Mouse (Mus musculus) common myeloid progenitor, adult 5-6 weeks (primary cell): ENCODE measurements around the gene 3110082I17Rik. TPM values are rescaled to one million over a fixed set of nuclear protein-coding genes. Genes with fewer than 3 reads are reported as not detected.

Experiments used
- ATAC-seq: replicated peaks from 2 replicates; pipeline ENCODE4 v1.8.0; 2016; ENCODE audit warnings: low read depth, mild to moderate bottlenecking, moderate TSS enrichment, inconsistent platforms; ENCODE audit not compliant: poor library complexity, severe bottlenecking
- total RNA-seq: library from RNA; stranded (forward); fragments of 200-1000, 187-1606 nt; gene quantifications from 2 replicates; pipeline ENCODE4 v1.2.3, GENCODE M21; 2017

The 3110082I17Rik gene
- total RNA-seq, 1 experiment from 2014 or later = 55.0 TPM

DNA sequence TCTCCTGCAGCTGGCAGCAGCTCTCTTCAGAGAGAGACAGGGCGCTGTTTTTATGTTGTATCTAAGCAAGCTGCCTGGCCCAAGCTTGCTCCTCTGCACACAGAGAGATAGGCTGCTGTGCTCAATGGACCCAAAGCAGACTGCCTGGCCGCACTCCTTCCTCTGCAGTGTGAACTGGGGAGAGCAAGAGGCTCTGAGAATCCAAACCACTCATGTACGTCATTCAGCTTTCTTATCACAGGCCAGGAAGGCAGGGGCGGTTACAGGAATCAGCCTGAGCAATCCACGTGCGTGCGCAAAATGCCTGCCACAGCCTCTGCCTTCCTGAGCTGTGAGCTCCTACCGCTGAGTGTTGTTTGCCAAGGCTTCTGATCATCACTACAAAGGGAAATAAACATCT is 77.6 kb downstream of the 3110082I17Rik start:
- ATAC-seq = peak; percentile 66

DNA sequence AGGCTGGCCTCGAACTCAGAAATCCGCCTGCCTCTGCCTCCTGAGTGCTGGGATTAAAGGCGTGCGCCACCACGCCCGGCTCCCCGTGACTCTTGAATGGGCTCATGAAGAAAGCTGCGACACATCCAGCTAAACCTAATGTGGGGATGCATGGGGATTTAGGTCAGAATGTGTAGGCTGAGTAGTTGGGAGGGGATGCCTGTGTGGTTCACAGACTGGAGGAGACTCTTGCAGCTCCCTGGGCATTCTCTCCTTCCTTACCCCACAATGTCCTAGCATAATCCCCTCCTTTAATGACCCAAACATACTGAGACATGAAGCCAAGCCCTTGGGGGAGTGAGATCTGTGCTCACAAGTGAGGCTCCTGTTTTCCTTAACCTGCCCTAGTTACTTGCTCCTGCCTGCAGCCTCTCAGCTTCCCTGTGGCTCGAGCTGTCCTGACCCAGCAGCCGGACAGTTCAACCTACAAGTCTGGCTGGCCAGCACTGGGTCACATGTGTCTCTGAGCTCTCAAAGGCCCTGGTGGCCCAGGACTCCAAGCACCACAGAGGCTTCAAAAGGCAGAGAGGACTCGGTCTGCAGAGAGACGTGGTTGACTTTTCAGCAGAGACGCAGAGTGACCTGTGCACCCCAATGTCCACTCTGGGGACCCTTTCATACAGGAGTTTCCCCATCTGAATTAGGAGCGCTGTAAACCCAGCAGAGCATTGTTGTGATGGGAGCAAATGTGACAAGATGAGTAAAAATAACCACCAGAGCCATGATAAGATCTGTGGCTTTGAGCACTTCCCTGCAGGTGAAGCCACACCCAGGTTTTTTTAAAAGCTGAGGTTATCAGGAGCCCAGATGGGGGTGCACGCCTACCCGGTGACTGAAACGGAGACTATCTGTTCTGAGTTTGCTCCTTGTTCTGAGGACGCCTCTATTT is 78.5 kb downstream of the 3110082I17Rik start:
- no peak for ATAC-seq

DNA sequence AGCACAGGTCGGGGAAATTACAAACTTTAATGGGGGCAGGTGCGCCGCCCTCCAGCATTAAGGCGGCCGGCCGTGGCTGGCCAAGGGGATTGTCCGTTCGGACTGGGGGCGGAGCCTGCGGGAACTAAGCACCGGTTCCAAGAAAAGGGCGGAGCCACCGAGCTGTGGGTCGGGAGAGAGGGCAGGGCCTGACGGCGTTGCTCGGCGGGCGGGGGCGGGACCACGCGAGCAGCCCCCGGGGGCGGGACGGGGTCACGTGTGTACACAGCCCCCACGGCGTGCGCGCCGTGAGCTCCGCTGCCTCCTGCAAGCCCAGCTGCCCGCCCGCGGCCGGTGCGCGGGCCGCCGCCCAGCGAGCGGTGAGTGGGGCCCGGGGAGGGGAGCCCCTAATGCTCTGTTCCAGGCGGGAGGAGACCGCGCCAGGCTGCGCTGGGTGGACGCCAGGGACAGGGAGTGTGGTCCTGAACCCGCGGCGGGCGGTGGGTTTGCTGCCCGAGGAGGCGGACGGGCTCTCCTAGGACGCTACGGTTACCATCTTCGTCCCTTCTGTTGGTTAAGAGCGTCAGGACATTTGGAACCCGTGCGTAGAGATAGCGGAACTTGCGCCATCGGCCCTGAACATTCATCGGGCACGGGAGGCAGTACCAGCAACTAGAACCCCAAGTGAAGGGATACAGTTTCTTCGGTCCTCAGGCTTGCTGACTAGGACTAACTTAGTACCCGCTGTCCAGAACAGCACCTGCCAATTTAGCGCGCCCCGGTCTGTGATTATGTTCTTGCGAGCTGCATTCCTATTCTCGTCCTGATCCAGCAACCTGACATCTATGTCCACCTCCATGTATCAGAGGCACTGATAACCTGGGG is 79.7 kb downstream of the 3110082I17Rik start:
- peak; percentile 36 for ATAC-seq

DNA sequence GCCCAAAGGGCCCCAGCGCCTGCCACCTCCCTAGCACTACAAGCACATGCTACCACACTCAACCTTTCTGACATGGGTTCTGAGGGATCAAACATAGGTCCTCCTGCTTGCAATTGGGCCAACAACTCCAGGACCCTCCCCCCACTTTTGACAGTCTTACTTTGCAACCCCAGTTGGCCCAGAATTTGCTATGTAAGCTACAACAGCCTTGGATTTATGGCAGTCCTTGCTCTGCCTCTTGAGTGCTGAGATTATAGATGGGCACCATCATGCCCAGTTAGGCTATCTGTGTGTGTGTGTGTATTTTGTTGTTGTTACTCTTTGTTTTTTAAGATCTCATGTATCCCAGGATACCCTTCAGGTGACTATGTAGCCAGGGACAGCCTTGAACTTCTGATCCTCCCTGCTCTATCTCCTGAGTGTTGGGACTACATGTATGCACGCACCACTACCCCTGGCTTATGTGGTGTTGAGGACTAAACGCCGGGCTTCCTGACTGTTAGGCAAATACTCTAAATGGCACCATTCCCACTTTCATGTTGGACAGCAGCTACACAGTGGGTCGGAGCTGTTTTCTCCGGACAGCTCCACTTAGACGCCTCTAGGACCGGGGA is 80.4 kb downstream of the 3110082I17Rik start:
- ATAC-seq = peak; percentile 4; the same call in 1 of the 2 replicates

DNA sequence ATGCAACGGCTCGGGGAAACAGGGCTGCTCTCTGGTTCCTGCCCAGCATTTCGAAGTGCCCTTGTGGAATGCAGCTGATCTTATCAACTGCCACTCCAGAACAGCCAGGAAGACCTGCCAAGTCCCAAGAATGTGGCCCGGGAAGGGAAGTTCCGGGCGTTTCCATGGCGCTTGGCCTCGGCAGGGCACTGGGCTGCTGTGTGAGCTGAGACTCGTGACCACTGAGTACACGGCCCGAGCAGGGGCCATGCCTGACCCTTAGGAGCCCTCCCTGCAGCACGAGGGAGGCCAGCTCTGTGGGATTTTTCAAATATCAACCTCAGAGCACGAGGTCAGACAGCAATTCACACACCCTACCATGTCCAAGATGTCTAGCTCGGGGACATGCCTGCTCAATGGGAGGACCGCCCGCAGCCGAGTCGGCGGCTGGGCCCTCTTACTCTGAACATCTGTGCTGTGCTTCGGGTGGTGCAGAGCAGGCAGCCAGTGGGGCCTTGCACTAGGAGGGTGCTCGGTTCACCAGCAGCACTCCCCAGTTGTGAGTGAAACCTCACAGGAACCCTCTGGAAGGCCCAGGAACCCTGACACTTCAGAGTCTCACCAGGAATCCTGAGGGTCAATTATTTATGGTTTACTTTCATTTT is 81.2 kb downstream of the 3110082I17Rik start:
- no peak for ATAC-seq

- no peak for ATAC-seq
Measured at GRCm38 (mm10) chr5:139378271-139378556, 82.1 kb downstream of the 3110082I17Rik start.

DNA sequence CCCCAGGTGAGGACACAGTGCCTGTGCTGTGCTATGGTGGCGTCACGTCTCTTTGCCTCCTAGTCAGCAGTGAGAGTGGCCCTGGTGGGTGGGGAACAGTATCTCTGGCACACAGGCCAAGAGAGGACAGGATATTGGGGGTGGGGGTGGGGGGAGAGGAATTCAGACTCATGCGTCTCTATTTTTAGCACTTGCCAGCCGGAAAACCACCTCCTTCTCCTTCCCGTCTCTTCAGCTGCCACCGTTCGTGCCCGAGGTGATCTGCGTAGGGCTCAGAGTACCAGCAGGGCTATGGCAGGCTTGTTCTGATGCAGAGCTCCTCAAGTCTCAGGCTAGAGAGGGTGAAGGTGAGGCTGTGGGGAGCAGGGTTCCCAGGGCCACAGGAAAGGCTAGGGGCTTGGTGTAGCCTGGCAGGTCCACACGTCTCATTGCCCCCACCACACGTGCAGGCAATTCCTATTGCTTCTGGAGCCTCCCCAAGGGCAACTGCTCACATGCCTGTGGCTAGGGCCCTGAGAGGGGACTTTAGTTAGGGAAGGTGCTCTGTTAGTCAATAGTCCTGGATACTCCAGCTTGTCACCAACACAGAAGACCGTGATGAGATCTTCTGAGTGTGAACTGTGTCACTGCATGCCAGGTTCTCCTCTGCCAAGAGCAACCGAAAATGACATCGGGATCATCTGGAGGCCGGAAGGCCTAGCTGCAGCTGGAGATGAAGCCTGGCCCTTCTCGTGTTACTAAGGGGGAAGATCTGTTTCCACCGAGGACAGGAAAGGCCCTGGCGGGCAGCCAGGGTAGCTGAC is 82.7 kb downstream of the 3110082I17Rik start, which contains the start of gene Gpr146:
Gene Gpr146 (plus strand): TSS at position 230 of the 803 bp plus-strand sequence.
- ATAC-seq = peak; percentile 34

- ATAC-seq = no peak
Measured at GRCm38 (mm10) chr5:139374841-139375240, 85.5 kb downstream of the 3110082I17Rik start.

DNA sequence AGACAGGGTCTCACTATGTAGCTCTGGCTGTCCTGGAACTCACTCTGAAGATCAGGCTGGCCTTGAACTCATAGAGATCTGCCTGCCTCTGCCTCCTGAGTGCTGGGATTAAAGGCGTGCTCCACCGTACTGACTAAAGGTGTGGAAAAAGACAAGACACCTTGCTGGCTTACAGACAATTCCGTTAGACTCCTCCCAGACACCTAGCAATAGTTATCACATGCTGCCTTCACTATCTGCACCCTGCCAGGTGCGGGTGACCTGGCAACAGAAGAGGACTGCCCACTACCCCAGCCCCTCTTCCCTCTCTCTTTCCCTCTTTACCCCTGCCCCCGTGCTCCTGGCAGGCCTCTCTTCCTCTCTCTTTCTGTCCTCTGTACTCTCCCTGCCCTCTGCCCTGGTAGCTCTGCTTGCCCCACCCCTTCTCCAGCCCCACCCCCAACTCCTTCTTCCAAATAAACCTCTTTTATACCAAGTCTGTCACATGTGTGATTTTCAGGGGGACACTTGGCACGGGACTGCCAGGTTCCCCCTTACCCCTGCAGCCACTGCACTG is 86.4 kb downstream of the 3110082I17Rik start:
- ATAC-seq = no peak

DNA sequence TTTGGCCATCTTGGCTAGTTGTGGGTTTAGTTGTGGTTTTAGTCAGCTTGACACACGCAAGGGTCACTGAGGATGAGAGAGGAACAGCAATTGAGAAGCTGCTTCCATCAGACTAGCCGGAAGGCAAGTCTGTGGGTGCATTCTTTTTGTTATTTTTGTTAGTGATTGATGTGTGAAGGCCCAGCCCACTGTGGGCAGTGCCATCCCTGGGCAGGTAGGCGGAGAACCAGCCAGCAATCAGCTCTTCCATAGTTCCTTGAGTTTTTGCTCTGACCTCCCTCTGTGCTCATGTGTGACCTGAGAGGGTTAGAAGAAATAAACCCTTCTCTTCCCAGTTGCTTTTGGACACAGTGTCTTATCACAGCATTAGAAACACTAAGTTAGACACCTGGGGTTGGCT is 87.2 kb downstream of the 3110082I17Rik start:
- ATAC-seq = no peak

DNA sequence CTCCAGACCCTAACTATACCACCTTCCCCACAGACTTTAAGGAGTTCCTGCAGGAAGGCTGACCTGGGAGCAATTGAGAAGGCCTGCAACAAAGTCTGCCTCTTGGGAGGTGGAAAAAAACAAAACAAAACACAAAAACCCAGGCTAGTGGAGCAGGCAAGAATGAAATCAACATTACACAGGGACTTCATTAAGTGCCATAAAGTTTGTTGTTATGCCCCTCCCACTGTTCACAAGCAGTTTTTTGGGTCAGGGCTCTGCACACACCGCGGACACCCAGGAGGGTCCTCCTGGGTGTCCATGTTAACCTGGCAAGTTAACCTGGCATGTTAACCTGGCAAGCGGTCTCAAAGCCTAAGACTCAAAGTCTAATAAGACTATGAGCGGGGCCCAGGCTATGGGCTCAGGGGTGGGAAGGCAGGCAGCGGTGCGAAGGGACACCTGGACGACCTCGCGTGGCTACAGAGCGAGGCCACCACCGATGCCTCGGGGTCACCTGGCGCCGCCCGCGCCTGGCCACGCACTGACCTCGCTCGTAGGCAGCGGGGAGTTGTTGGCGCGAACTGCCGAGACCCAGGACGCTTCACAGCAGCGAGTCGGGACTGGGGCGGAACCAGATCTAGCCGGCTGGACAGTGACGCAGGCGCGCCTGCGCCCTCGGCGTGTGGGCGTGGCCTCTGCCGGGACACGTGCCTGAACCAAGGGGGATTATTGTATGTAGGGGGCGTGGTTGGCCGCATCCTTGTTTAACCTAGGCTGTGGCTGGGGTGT is 88.5 kb downstream of the 3110082I17Rik start:
- peak; percentile 93 for ATAC-seq

DNA sequence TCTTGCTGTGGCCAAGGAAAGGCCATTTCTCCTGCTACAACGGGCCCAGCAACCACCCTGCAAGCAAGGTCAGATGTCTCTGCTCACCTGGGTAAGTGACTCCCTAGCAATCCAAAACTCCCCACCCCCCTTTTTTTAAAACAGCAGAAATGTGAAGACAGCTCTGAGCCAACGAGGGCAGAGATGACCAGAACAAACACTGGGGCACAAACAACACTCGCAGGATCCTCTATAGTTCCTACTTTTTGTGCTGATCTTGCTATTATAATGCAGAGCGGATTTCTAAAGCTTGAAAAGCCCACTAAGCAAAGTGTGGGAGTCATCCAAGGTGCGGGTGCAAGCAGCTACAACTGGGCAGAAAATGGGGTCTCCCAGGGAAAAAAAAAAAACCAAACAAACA is 89.2 kb downstream of the 3110082I17Rik start:
- ATAC-seq = no peak

- ATAC-seq = no peak
Measured at GRCm38 (mm10) chr5:139370336-139370735, 90.0 kb downstream of the 3110082I17Rik start.

- no peak for ATAC-seq
Measured at GRCm38 (mm10) chr5:139368638-139369320, 91.5 kb downstream of the 3110082I17Rik start.

DNA sequence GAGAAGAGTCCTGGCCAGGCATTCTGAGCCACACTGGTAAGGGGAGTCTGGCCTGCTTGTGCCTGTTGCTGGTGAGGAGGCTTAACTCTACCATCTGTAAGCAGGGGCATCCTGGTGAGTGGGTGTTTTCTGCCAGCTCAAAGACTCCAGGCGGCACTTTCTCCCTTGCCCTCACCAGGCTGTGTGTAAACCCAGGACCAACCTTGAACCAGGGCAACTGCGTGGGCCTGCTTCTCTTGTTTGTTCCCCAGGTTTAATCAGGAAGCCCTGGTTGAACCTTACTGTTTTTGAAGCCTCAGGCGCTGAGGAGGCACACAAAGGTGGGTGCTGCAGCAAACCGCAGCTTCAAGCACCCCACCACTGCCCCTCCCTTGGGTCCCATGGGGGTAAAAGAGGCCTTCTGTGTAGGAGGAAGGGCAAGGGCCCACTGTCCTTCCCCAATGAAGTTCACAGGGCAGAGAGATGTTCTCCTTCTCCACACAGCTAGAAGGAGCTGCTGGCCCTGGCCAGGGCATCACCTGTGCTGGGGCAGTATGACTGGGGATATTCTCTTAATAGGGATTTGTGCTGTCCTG is 92.4 kb downstream of the 3110082I17Rik start:
- no peak for ATAC-seq

- ATAC-seq = peak; percentile 34; the same call in 1 of the 2 replicates
Measured at GRCm38 (mm10) chr5:139366484-139366883, 93.8 kb downstream of the 3110082I17Rik start.

GRCm38 (mm10) chr5:139365827-139366226 is 94.5 kb downstream of the 3110082I17Rik start:
- ATAC-seq = peak; percentile 43
